Mouse (Mus musculus): ENCODE results near the gene Kif9. TPM values are rescaled to one million over a fixed set of nuclear protein-coding genes. Genes with fewer than 3 reads are reported as not detected.

The Kif9 gene
- polyA plus RNA-seq, 1 experiment from 2014 or later, result 0.53 TPM

DNA sequence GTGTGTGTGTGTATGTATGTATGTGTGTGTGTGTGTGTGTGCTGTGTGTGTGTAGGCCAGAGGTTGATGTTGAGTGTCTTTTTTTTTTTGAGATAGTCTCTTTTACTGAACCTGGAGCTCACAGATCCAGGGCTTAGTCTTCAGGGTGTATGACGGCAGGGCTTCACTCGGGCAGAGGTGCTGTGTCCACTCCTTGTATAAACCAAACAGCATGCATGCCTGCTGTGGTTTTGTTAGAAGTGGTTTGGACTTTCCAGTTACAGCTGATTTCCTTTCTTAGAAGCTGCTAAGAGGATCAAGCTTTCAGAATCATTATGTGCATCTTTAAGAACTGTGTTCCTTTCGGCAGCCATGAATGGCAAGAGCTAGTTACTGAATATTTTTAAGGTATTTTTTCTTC lies 18.8 kb upstream of the Kif9 start:
- no peak overlapping the region for H3K4me3 ChIP-seq (ENCODE audit: low read length)
- no peak overlapping the region for H3K9ac ChIP-seq (ENCODE audit: low read depth, low read length)
- H3K9me3 ChIP-seq (ENCODE audit: control insufficient read depth, low read length), result no peaks in the 10 kb centered on the region
- no peaks in the 10 kb centered on the region for H3K27me3 ChIP-seq (replicated peaks; ENCODE audit: control insufficient read depth, insufficient read depth, low read length)
- no peaks in the 10 kb centered on the region for H3K36me3 ChIP-seq (ENCODE audit: control insufficient read depth, insufficient read depth, low read length)
- no peak overlapping the region for H3K4me2 ChIP-seq (ENCODE audit: low read depth, low read length)
- 84% methylated on average over 3 of the region's 3 CpGs for WGBS
- no peak overlapping the region for H3K27ac ChIP-seq (ENCODE audit: low read length)
- ATAC-seq, result no peak
- H3K4me1 ChIP-seq (ENCODE audit: control insufficient read depth, insufficient read depth, low read length), result no peaks in the 10 kb centered on the region

DNA sequence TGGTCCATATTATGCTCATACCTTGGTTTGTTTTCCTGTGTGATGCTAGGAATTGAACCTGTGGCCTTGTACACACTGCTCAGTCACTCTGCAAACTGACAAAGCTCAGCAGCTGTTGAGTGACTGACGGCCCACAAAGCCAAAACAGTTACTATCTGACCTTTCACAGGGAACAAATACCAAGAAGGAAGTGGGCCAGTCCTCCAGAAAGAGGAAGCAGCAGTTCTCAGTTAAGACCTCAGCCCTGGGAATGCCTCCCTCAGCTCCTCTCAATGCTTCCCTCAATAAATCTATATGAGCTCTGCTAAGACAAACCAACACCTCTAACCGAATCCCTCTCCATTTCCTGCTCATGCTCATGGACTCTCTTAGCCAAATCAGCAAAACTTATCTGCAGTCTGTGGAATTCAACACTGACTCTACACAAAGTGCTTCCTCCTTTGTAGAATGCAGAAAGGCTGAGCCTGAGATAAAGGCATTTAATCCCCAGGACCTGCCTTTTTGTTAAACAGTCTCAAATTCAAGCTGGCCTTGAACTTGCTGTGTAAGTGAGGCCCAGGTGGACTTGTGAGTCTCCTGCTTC lies 17.5 kb upstream of the Kif9 start:
- 30% methylated on average over 2 of the region's 2 CpGs for WGBS
- Histone ChIP-seq H3K9ac (ENCODE audit: low read depth, low read length) (no peak overlapping the region), H3K27me3 (replicated peaks; ENCODE audit: control insufficient read depth, insufficient read depth, low read length) (no peaks in the 10 kb centered on the region), H3K4me3 (ENCODE audit: low read length) (no peak overlapping the region), H3K9me3 (ENCODE audit: control insufficient read depth, low read length) (no peaks in the 10 kb centered on the region), H3K4me2 (ENCODE audit: low read depth, low read length) (no peak overlapping the region), H3K27ac (ENCODE audit: low read length) (peak overlapping the region; percentile 52), H3K4me1 (ENCODE audit: control insufficient read depth, insufficient read depth, low read length) (no peaks in the 10 kb centered on the region), H3K36me3 (ENCODE audit: control insufficient read depth, insufficient read depth, low read length) (no peaks in the 10 kb centered on the region)
- peak; percentile 57 for ATAC-seq

DNA sequence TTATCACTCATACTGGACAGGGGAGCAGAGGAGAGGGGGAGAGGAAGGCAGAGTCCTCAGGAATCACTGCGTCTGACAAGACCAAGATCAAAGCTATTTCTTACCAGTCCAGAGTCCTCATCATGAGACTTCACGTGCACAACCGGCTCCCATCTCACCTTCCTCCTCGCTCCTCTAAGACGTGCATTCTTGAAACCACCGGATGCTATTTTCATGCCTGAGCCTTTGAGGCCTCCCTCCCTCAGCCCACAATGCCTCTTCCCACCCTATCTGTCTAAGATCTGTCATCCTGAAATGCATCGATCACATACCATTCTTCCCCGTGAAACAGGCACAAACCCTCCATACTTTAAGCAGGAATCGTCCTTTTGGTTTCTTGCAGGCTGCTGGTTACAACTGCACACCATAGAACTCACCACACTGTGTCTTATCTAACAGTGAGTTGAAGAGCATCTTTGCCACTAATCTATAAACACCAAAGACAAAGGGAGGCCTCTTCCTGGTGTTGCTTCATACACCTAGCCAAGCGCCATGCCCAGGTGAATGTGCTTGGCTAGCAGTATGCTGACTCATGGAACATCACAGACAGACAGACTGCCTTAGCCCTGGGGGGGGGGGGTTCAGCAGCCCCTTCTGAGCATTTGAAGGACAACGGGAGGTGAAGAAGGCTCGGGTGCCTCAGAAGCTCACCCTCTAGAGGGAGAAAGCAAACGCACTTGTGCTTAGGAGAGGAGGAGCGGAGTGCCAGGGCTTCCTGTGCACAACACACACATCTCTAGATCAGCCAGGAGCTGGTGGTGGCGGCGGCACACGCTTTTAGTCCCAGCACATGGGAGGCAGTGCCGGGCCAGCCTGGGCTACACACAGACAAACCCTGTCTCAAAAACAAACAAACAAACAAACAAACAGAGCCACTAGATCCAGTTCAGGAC lies 15.6 kb upstream of the Kif9 start:
- H3K4me1 ChIP-seq (ENCODE audit: control insufficient read depth, insufficient read depth, low read length), result no peaks in the 10 kb centered on the region
- no peak overlapping the region for H3K27ac ChIP-seq (ENCODE audit: low read length)
- no peaks in the 10 kb centered on the region for H3K27me3 ChIP-seq (replicated peaks; ENCODE audit: control insufficient read depth, insufficient read depth, low read length)
- no peak overlapping the region for H3K9ac ChIP-seq (ENCODE audit: low read depth, low read length)
- no peak overlapping the region for H3K4me2 ChIP-seq (ENCODE audit: low read depth, low read length)
- ATAC-seq, result 0 out of 2 replicates have a peak, but pooled peaks have one; percentile 51
- H3K4me3 ChIP-seq (ENCODE audit: low read length), result no peak overlapping the region
- H3K9me3 ChIP-seq (ENCODE audit: control insufficient read depth, low read length), result no peaks in the 10 kb centered on the region
- 85% methylated on average over 18 of the region's 18 CpGs for WGBS
- H3K36me3 ChIP-seq (ENCODE audit: control insufficient read depth, insufficient read depth, low read length), result no peaks in the 10 kb centered on the region

DNA sequence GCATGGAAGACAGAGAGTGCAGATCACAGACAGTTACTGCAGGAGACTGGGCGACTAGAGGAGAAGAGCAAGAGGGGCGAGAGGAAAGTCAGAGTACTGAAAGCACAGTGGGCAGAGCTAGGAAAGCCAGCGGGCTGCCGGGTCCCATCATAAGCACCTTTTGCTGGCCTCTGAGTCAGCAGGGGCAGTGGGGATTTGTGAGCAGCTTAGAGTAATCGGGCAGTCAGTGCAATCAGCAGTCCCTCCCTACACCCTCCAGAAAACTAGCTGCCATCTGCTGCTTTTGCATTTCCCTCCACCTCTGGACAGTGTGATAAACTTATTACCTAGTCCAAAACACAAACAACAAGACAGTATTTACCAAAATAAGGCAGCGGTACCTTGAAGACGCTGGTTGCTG lies 14.4 kb upstream of the Kif9 start:
- Histone ChIP-seq H3K4me2 (ENCODE audit: low read depth, low read length) (no peak overlapping the region), H3K27ac (ENCODE audit: low read length) (no peak overlapping the region), H3K9ac (ENCODE audit: low read depth, low read length) (no peak overlapping the region), H3K9me3 (ENCODE audit: control insufficient read depth, low read length) (no peaks in the 10 kb centered on the region), H3K4me3 (ENCODE audit: low read length) (no peak overlapping the region), H3K4me1 (ENCODE audit: control insufficient read depth, insufficient read depth, low read length) (no peaks in the 10 kb centered on the region), H3K27me3 (replicated peaks; ENCODE audit: control insufficient read depth, insufficient read depth, low read length) (no peaks in the 10 kb centered on the region), H3K36me3 (ENCODE audit: control insufficient read depth, insufficient read depth, low read length) (no peaks in the 10 kb centered on the region)
- WGBS, result 67% methylated on average over 7 of the region's 7 CpGs
- ATAC-seq, result no peak

DNA sequence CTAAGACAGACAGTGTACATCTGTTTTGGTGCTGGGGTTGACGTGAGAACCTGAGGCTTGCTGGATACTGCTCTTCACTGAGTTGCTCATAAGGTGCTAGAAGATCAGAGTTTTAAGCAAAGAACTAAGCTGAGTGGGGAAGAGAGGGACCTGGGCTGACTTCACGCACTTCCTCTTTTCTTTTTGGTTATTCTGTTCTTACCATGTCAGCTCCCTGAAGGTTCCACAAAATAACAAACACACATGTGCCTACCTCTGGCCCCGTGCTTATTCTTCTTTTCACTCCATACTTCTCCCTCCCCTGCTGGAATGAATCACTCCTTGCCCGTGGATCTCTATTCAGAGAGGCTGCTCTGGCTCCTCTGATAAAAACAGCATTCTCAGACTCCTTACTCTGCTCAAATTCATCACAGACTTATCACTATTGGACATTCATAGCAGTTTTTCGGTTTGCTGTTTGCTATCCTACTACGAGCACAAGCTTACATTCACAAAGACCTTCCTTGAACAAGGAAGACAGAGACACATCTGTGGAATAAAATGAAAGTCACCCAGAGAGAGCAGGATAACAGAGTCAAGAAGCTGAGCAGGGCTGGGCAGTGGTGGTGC lies 12.7 kb upstream of the Kif9 start:
- no peak overlapping the region for H3K27ac ChIP-seq (ENCODE audit: low read length)
- no peak overlapping the region for H3K4me2 ChIP-seq (ENCODE audit: low read depth, low read length)
- ATAC-seq, result no peak
- H3K36me3 ChIP-seq (ENCODE audit: control insufficient read depth, insufficient read depth, low read length), result no peaks in the 10 kb centered on the region
- no peaks in the 10 kb centered on the region for H3K9me3 ChIP-seq (ENCODE audit: control insufficient read depth, low read length)
- no peak overlapping the region for H3K9ac ChIP-seq (ENCODE audit: low read depth, low read length)
- H3K27me3 ChIP-seq (replicated peaks; ENCODE audit: control insufficient read depth, insufficient read depth, low read length), result no peaks in the 10 kb centered on the region
- no peaks in the 10 kb centered on the region for H3K4me1 ChIP-seq (ENCODE audit: control insufficient read depth, insufficient read depth, low read length)
- WGBS, result 93% methylated on average over 6 of the region's 6 CpGs
- no peak overlapping the region for H3K4me3 ChIP-seq (ENCODE audit: low read length)

DNA sequence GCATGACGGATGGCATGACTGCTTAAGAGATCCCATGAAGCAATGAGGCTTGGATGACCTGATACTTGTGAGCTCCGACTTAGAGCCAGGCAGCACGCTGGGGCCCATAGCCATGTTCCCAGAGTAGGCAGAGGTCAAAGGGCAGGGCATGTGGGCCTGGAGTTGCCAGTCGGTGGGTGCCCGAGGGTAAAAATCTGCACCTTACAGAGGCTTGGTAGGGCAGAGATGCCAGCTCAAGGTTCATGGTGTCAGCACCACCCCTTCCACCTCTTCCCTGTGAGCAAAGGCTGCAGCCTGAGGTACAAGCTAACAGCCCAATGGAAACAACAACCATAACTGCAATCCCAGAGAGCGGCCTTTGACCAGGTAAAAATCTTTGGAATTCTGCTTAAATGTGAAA lies 11.4 kb upstream of the Kif9 start:
- Histone ChIP-seq H3K9me3 (ENCODE audit: control insufficient read depth, low read length) (no peaks in the 10 kb centered on the region), H3K36me3 (ENCODE audit: control insufficient read depth, insufficient read depth, low read length) (no peaks in the 10 kb centered on the region), H3K4me1 (ENCODE audit: control insufficient read depth, insufficient read depth, low read length) (no peaks in the 10 kb centered on the region), H3K27ac (ENCODE audit: low read length) (no peak overlapping the region), H3K9ac (ENCODE audit: low read depth, low read length) (no peak overlapping the region), H3K4me3 (ENCODE audit: low read length) (no peak overlapping the region), H3K27me3 (replicated peaks; ENCODE audit: control insufficient read depth, insufficient read depth, low read length) (no peaks in the 10 kb centered on the region), H3K4me2 (ENCODE audit: low read depth, low read length) (no peak overlapping the region)
- no peak for ATAC-seq
- whole genome bisulfite sequencing, result 90% methylated on average over 6 of the region's 6 CpGs

DNA sequence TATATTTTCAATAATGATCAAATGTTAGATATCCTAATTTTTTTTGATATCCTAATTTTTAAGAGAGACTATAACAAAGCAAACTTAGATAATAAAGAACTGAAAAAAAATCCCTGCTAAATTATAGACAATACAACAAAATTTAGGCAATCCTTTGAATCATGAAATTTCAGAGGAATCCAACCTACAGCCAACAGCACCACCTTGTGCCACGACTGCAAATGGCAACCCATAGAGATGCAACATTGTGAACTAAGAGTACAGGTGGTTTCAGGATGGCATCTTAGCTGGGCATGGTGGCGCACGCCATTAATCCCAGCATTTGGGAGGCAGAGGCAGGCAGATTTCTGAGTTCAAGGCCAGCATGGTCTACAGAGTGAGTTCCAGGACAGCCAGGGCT lies 10.6 kb upstream of the Kif9 start:
- ATAC-seq, result no peak
- H3K36me3 ChIP-seq (ENCODE audit: control insufficient read depth, insufficient read depth, low read length), result no peaks in the 10 kb centered on the region
- H3K4me3 ChIP-seq (ENCODE audit: low read length), result no peak overlapping the region
- H3K4me2 ChIP-seq (ENCODE audit: low read depth, low read length), result no peak overlapping the region
- H3K9me3 ChIP-seq (ENCODE audit: control insufficient read depth, low read length), result no peaks in the 10 kb centered on the region
- H3K27ac ChIP-seq (ENCODE audit: low read length), result no peak overlapping the region
- H3K9ac ChIP-seq (ENCODE audit: low read depth, low read length), result no peak overlapping the region
- no peaks in the 10 kb centered on the region for H3K4me1 ChIP-seq (ENCODE audit: control insufficient read depth, insufficient read depth, low read length)
- H3K27me3 ChIP-seq (replicated peaks; ENCODE audit: control insufficient read depth, insufficient read depth, low read length), result no peaks in the 10 kb centered on the region
- 84% methylated on average over 3 of the region's 3 CpGs for WGBS

DNA sequence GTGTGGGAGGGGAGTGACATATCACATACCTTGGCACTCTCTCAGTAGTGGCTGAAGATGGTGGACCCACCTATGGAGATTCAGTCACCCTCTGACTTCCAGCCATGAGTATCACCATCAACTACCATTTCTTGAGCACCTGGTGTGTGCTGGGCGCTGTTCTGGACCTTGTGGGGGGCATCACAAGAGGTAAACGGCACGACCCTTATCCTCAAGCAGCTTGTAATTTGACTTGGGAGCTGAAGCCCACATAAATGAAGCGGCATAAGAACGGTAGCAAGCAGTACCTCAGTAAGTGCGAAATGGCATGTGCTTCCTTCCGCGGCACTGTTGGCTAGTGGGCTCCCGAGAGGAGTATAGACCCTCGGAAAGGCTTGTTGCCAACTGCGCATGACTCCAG lies 1.2 kb downstream of the Kif9 start:
- no peak for ATAC-seq
- no peak overlapping the region for H3K4me3 ChIP-seq (ENCODE audit: low read length)
- no peak overlapping the region for H3K9ac ChIP-seq (ENCODE audit: low read depth, low read length)
- no peak overlapping the region for H3K4me2 ChIP-seq (ENCODE audit: low read depth, low read length)
- H3K36me3 ChIP-seq (ENCODE audit: control insufficient read depth, insufficient read depth, low read length), result no peaks in the 10 kb centered on the region
- no peaks in the 10 kb centered on the region for H3K9me3 ChIP-seq (ENCODE audit: control insufficient read depth, low read length)
- H3K27ac ChIP-seq (ENCODE audit: low read length), result no peak overlapping the region
- peaks cover 10% of the 10 kb centered on the region for H3K4me1 ChIP-seq (ENCODE audit: control insufficient read depth, insufficient read depth, low read length)
- WGBS, result 40% methylated on average over 11 of the region's 11 CpGs
- H3K27me3 ChIP-seq (replicated peaks; ENCODE audit: control insufficient read depth, insufficient read depth, low read length), result no peaks in the 10 kb centered on the region

DNA sequence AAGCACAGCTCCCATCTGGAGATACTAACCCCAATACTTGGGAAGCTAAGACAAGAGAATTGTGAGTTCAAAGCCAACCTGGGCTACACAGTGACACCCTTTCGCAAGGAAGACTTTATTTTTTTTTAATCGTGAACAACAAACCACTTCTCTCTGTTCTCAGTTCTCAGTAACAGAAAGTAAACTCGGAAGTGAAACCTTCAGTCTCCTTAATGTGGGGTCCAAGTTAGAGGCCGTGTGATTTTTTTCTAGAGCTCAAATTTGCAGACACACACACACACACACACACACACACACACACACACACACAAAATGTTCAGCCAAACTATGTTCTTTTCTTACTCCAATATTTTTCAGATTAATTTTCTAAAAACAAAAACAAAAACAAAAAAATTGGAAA lies 1.9 kb downstream of the Kif9 start:
- Histone ChIP-seq H3K27ac (ENCODE audit: low read length) (no peak overlapping the region), H3K4me1 (ENCODE audit: control insufficient read depth, insufficient read depth, low read length) (peaks cover 10% of the 10 kb centered on the region), H3K9ac (ENCODE audit: low read depth, low read length) (no peak overlapping the region), H3K9me3 (ENCODE audit: control insufficient read depth, low read length) (no peaks in the 10 kb centered on the region), H3K36me3 (ENCODE audit: control insufficient read depth, insufficient read depth, low read length) (no peaks in the 10 kb centered on the region), H3K27me3 (replicated peaks; ENCODE audit: control insufficient read depth, insufficient read depth, low read length) (no peaks in the 10 kb centered on the region), H3K4me2 (ENCODE audit: low read depth, low read length) (no peak overlapping the region), H3K4me3 (ENCODE audit: low read length) (no peak overlapping the region)
- 77% methylated on average over 4 of the region's 4 CpGs for WGBS
- no peak for ATAC-seq

Data from intestine, embryonic 16.5 days (tissue).